Mouse (Mus musculus) kidney, adult 11 months (tissue): ENCODE measurements around the gene Hrc.

ENCODE experiments used
- DNase-seq: peaks from one replicate; pipeline ENCODE4 v3.0.0; 2022

Hrc gene

GRCm38 (mm10) chr7:45335056-45335455, at the start of gene Hrc:
Hrc (plus strand) TSS chr7:45335290.
- DNase-seq, result no peak

GRCm38 (mm10) chr7:45286486-45286885, 48.6 kb upstream of the Hrc start:
- no peak for DNase-seq

DNA sequence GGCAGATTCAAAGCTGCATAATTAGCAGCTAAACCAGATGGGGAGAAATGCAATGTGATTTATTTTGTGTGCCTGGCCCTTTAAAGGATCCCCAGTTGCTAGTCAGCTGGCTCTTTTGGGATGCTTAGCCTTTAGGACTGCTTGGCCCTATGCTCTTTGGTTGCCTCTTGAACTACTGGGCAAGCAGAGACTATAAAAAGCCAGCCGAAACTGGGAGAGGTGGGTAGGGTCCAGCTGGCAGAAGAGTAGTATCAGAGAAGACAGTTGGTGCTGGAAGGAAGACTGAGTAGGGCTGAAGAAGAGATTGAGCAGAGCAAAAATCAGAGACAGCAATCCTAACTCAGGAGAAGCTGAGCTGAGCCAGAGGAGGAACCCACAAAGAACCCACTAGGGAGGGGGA, 38.5 kb upstream of the Hrc start:
- DNase-seq, result no peak

GRCm38 (mm10) chr7:45297563-45297962, 37.5 kb upstream of the Hrc start:
- no peak for DNase-seq

DNA sequence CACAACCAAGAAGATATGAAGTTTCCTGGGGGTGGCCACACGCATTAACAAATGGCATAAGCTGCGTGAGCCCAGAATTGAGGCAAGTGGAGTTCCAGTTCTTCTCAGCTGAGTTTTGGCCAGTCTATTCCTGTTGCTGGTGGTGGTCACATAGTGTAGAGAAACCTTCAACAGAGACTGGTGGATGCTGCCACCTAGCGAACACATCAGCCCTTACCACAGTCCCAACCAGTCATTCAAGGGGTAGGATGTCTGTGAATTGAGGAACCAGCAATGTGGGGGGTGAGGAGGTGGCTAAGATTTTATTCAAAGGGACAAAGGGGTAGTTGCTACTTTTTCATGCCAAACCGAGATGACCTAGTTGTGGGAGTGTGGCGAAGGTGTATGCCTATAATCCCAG, 35.3 kb upstream of the Hrc start:
- peak; percentile 40 for DNase-seq

DNA sequence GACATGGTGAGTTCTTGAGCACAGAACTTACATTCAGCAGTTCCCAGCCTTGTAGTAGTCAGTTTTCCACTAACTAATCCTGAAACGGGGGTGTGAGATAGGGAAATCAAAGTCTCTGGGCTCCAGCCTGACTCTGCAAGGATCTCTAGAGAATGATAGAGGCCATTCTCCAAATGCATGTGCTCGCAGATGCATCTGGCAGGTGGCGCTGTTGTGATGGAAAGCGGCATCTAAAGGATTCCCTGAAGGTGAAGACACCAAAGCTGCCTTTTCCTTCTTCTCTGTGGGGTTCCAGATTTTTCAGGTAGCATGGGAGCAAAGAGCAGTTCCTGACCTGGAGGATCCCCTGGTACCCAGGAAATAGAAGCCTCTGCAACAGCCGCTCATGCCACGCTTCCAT, 34.8 kb upstream of the Hrc start:
- peak; percentile 45 for DNase-seq

GRCm38 (mm10) chr7:45302626-45303025, 32.5 kb upstream of the Hrc start:
- DNase-seq, result no peak

- DNase-seq, result no peak
Measured at GRCm38 (mm10) chr7:45304869-45305268, 30.2 kb upstream of the Hrc start.

- DNase-seq, result peak; percentile 65
Measured at GRCm38 (mm10) chr7:45305275-45305674, 29.8 kb upstream of the Hrc start.

GRCm38 (mm10) chr7:45308551-45309240, 26.4 kb upstream of the Hrc start:
- no peak for DNase-seq

DNA sequence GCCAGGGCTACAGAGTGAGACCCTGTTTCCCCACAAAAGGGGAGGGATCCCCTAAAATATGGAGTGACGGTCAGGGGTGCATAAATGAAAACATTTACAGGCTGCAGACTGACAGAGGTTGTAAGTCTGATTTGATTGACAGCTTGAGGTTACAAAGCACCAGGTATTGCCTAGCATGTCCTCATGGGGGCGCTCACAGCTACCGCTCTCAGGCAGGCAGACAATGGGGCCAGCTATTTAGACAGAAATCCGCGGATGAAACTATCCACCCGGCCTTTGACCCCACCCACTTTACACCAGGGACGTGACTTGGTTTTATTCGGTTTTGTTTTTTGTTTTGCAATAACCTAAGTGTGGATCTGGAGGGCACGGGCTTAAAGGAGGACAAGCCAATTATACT, 25.6 kb upstream of the Hrc start:
- DNase-seq, result no peak

DNA sequence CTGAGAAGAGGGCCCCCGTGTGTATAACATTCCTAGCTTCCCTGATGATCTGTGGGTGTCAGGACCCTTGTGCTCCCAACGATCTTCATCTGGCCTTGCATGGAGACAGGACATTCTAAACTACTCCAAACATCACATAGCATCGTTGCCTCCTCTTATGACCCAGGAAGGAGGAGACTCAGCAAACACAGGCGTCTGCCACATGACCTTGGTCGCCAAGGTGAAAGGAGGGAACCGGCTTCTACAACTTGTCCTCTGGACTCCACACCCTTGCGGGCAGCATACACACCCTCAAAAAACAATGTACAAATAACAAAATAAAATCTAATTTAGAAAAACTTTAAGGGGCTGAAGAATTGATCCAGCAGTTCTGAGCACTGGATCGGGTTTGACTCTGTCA, 23.1 kb upstream of the Hrc start:
- DNase-seq, result no peak

- DNase-seq, result no peak
Measured at GRCm38 (mm10) chr7:45312686-45313453, 22.2 kb upstream of the Hrc start.

DNA sequence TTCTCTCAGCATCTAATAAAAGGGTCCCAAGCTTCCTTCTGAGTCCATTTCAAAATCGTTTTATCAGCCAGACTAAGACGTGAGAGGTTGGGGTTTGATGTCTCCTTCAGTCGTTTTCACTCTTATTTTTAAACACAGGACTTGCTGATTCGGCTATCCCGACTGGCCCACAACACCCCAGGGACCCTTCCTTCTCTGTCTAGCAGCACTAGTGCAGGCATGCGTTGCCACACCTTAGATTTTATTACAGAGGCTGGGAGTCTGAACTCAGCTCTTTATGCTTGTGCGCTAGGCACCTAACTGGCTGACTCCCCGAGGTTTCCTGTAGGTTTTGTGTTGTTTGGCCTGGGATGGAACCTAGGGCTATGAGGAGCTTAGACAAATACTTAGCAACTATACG, 21.6 kb upstream of the Hrc start:
- no peak for DNase-seq

GRCm38 (mm10) chr7:45315182-45315701, 19.8 kb upstream of the Hrc start:
- peak; percentile 77 for DNase-seq

DNA sequence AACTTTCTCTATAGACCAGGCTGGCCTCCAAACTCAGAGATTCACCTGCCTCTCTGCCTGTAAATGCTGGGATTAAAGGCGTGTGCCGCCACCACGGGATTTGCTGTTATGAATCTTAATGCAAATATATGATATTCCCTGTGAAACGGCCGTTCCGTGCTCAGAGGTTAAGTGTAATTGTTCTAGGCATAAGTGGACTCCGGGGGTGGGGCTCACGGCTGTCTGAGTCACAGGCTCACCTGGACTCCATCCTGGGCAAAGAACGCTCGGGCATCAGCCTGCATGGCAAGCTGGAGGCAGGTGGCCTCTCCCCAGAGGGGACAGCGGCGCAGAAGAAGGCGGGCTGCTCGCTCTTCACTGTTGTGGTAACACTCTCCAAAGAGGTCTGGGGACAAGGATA, 18.6 kb upstream of the Hrc start:
- no peak for DNase-seq

GRCm38 (mm10) chr7:45322245-45322644, 12.8 kb upstream of the Hrc start:
- DNase-seq, result no peak

DNA sequence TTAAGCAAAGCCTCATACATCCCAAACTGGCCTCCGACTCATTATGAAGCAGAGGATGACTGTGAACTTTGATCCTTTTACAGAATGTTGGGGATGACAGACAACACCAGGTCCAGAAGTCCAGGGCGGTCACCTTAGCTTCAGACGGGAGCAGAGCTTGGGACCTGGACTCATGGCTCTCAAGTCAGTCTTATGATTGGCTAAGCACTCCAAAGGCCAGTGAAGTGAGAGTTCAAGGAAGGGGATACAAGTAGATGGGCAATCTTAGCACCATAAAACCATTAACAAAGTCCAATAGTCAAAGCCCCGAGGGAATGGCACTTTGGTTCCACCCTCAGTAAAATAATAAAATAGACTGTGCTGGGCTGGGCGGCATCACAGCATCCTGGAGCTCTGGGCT, 12.0 kb upstream of the Hrc start:
- no peak for DNase-seq

GRCm38 (mm10) chr7:45325800-45326199, 9.3 kb upstream of the Hrc start:
- no peak for DNase-seq

DNA sequence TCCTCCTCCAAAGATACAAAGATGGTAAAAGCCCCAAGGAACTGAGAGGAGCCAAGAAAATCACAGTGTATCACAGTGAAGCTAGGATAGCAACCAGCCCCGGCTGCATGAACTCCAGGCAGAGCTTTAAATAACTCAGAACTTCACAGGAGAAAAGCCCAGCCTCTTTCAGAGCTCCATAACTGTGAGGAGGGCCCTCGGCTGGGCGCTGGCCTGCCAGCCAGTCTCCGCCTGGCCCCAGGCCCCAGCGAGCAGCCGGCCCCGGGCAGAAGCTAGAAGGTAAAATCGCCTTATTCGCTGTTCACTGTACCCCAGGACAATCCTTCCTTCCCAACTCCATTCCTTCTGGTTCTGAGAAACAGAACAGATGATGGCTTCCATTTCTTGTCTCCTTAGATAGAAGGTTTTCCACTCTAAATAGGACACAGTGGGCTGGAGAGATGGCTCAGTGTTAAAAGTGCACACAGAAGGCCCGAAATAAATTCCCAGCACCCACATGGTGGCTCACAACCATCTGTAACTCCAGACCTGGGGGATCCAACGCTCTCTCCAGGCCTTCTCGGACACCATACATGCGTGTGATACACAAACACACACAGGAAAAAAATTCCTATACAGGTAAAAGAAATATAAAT, 6.1 kb upstream of the Hrc start:
- no peak for DNase-seq

DNA sequence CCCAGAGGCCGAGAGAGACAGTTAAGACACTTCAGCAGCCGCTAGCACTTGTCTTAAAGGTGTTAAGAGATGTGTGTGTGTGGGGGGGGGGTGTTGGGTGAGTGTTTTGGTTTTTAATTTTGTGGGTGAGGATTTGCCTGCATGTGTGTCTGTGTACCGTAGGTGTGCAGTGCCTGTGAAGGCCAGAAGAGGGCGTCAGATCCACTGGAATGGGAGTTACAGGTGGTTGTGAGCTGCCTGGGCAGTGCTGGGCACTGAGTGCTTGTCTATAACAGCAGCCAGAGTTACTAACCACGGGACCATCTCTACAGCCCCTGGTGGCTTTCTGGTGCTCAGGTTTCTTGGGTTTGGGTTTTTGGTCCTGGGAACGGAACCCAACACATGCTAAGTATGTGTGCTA, 3.6 kb upstream of the Hrc start:
- no peak for DNase-seq

- DNase-seq, result peak; percentile 57
Measured at GRCm38 (mm10) chr7:45332685-45333425, 2.2 kb upstream of the Hrc start.

DNA sequence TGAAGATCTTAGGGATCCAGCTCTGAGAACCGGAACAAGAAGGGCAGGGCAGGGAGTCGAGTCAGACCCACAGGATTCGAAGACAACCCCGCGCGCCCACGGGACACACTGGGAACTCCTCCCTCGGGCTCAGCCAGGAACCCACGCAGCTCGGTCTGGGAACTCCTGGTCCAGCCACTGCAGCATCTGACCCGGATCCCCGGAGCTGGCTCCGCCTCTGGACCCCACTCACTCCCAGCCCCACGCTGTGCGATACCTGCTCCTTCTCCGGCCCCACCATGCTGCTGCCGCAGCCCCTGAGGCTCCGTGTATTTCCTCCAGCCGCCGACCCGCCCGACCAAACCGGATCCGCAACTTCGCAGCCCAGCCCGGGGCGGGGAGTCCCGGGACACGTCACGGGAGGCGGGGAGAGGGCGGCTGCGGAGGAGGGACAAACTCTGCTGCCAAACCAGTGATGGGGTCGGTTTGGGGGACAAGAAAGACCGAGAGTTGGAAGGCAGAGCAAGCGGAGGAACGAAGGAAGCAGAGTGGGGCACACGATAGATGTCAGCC, 1.6 kb upstream of the Hrc start, which contains the start of gene Trpm4:
TSS of gene Trpm4 (minus strand) at position 350 of the 552 bp plus-strand sequence.
- peak; percentile 78 for DNase-seq
